Mouse (Mus musculus): Measurements from ENCODE around the gene Gm48551.

- TF ChIP-seq CTCF (IDR thresholded peaks at IDR 0.05; ENCODE audit: low read depth) (no peak), EP300 (optimal IDR thresholded peaks at IDR 0.05) (no peak)
These were observed 44.2 kb downstream of the Gm48551 start for GRCm38 (mm10) chr10:81428507-81428870.
